Mouse (Mus musculus): ENCODE results near the gene Kdelc2. TPM values are rescaled to one million over a fixed set of nuclear protein-coding genes. Genes with fewer than 3 reads are reported as not detected.

Gene Kdelc2
- polyA plus RNA-seq, 2 experiments: 13.6 to 22.8 TPM

GRCm38 (mm10) chr9:53398388-53398700 lies 14.5 kb downstream of the Kdelc2 start:
- no peak for TF ChIP-seq POLR2A (IDR thresholded peaks at IDR 0.05; ENCODE audit: borderline replicate concordance, extremely low read depth, insufficient read depth, insufficient read length)
- 13% methylated on average over 5 of the region's 5 CpGs for WGBS
- Histone ChIP-seq H3K9ac (ENCODE audit: low read depth, low read length, severe bottlenecking) (no peak overlapping the region), H3K4me3 (replicated peaks; ENCODE audit: low read length) (no peak overlapping the region), H3K36me3 (ENCODE audit: control insufficient read depth, insufficient read depth, low read length) (no peaks in the 10 kb centered on the region; the same call in 1 of the 2 replicates), H3K27ac (replicated peaks; ENCODE audit: low read depth, low read length) (no peak overlapping the region), H3K4me1 (ENCODE audit: control insufficient read depth, insufficient read depth, low read length) (peaks cover 10% of the 10 kb centered on the region), H3K4me2 (replicated peaks; ENCODE audit: low read depth, low read length, severe bottlenecking) (no peak overlapping the region), H3K27me3 (ENCODE audit: control insufficient read depth, insufficient read depth, low read length) (no peaks in the 10 kb centered on the region), H3K9me3 (ENCODE audit: control insufficient read depth, low read length) (no peaks in the 10 kb centered on the region)
- no peak for ATAC-seq (ENCODE audit: low FRiP score, low read depth)
- peak; percentile 53 for DNase-seq (ENCODE audit: low spot score)

GRCm38 (mm10) chr9:53399537-53399936 lies 15.7 kb downstream of the Kdelc2 start:
- 96% methylated on average over 8 of the region's 8 CpGs for WGBS

GRCm38 (mm10) chr9:53400696-53401095 lies 16.9 kb downstream of the Kdelc2 start:
- Histone ChIP-seq H3K9me3 (ENCODE audit: control insufficient read depth, low read length) (no peaks in the 10 kb centered on the region), H3K9ac (ENCODE audit: low read depth, low read length, severe bottlenecking) (no peak overlapping the region), H3K4me1 (ENCODE audit: control insufficient read depth, insufficient read depth, low read length) (peaks cover 15% of the 10 kb centered on the region), H3K36me3 (ENCODE audit: control insufficient read depth, insufficient read depth, low read length) (no peaks in the 10 kb centered on the region; the same call in 1 of the 2 replicates), H3K27me3 (ENCODE audit: control insufficient read depth, insufficient read depth, low read length) (no peaks in the 10 kb centered on the region), H3K4me3 (replicated peaks; ENCODE audit: low read length) (no peak overlapping the region), H3K4me2 (replicated peaks; ENCODE audit: low read depth, low read length, severe bottlenecking) (no peak overlapping the region), H3K27ac (replicated peaks; ENCODE audit: low read depth, low read length) (no peak overlapping the region)
- no peak for TF ChIP-seq POLR2A (IDR thresholded peaks at IDR 0.05; ENCODE audit: borderline replicate concordance, extremely low read depth, insufficient read depth, insufficient read length)
- 55% methylated on average over 4 of the region's 4 CpGs for WGBS
- ATAC-seq (ENCODE audit: low FRiP score, low read depth) (no peak), DNase-seq (ENCODE audit: low spot score) (no peak)

More at GRCm38 (mm10) chr9:53399537-53399936, 15.7 kb downstream of the Kdelc2 start:
- H3K4me1 ChIP-seq (ENCODE audit: control insufficient read depth, insufficient read depth, low read length): peaks cover 13% of the 10 kb centered on the region
- TF ChIP-seq POLR2A (IDR thresholded peaks at IDR 0.05; ENCODE audit: borderline replicate concordance, extremely low read depth, insufficient read depth, insufficient read length): no peak
- no peak for ATAC-seq (ENCODE audit: low FRiP score, low read depth)
- no peaks in the 10 kb centered on the region for H3K27me3 ChIP-seq (ENCODE audit: control insufficient read depth, insufficient read depth, low read length)
- no peak overlapping the region for H3K4me3 ChIP-seq (replicated peaks; ENCODE audit: low read length)
- no peaks in the 10 kb centered on the region; the same call in 1 of the 2 replicates for H3K36me3 ChIP-seq (ENCODE audit: control insufficient read depth, insufficient read depth, low read length)
- H3K4me2 ChIP-seq (replicated peaks; ENCODE audit: low read depth, low read length, severe bottlenecking): no peak overlapping the region
- H3K9ac ChIP-seq (ENCODE audit: low read depth, low read length, severe bottlenecking): no peak overlapping the region
- no peak overlapping the region for H3K27ac ChIP-seq (replicated peaks; ENCODE audit: low read depth, low read length)
- no peak for DNase-seq (ENCODE audit: low spot score)
- no peaks in the 10 kb centered on the region for H3K9me3 ChIP-seq (ENCODE audit: control insufficient read depth, low read length)

- Histone ChIP-seq H3K4me3 (replicated peaks; ENCODE audit: low read length) (no peak overlapping the region), H3K4me1 (ENCODE audit: control insufficient read depth, insufficient read depth, low read length) (peaks cover 19% of the 10 kb centered on the region), H3K4me2 (replicated peaks; ENCODE audit: low read depth, low read length, severe bottlenecking) (no peak overlapping the region), H3K36me3 (ENCODE audit: control insufficient read depth, insufficient read depth, low read length) (no peaks in the 10 kb centered on the region; the same call in 1 of the 2 replicates), H3K27me3 (ENCODE audit: control insufficient read depth, insufficient read depth, low read length) (no peaks in the 10 kb centered on the region), H3K27ac (replicated peaks; ENCODE audit: low read depth, low read length) (no peak overlapping the region), H3K9me3 (ENCODE audit: control insufficient read depth, low read length) (no peaks in the 10 kb centered on the region), H3K9ac (ENCODE audit: low read depth, low read length, severe bottlenecking) (no peak overlapping the region)
- ATAC-seq (ENCODE audit: low FRiP score, low read depth) (no peak), DNase-seq (ENCODE audit: low spot score) (no peak)
- WGBS: 69% methylated on average over 8 of the region's 8 CpGs
- TF ChIP-seq POLR2A (IDR thresholded peaks at IDR 0.05; ENCODE audit: borderline replicate concordance, extremely low read depth, insufficient read depth, insufficient read length): no peak
Measured at GRCm38 (mm10) chr9:53401146-53401545, 17.3 kb downstream of the Kdelc2 start.

GRCm38 (mm10) chr9:53402291-53402711 lies 18.5 kb downstream of the Kdelc2 start, which contains the start of gene 4930550C14Rik:
4930550C14Rik (plus strand) TSS chr9:53402325.
- peak; percentile 72 for DNase-seq (ENCODE audit: low spot score)

More at GRCm38 (mm10) chr9:53402291-53402711, 18.5 kb downstream of the Kdelc2 start, which contains the start of gene 4930550C14Rik:
- 6% methylated on average over 11 of the region's 11 CpGs for WGBS
- no peaks in the 10 kb centered on the region for H3K27me3 ChIP-seq (ENCODE audit: control insufficient read depth, insufficient read depth, low read length)
- ATAC-seq (ENCODE audit: low FRiP score, low read depth): no peak
- no peak for TF ChIP-seq POLR2A (IDR thresholded peaks at IDR 0.05; ENCODE audit: borderline replicate concordance, extremely low read depth, insufficient read depth, insufficient read length)
- peak within 1 kb of the TSS; percentile 49 for H3K4me2 ChIP-seq (replicated peaks; ENCODE audit: low read depth, low read length, severe bottlenecking)
- H3K27ac ChIP-seq (replicated peaks; ENCODE audit: low read depth, low read length): peak within 1 kb of the TSS; percentile 54; the same call in 1 of the 2 replicates
- no peaks in the 10 kb centered on the region for H3K9me3 ChIP-seq (ENCODE audit: control insufficient read depth, low read length)
- peaks cover 19% of the 10 kb centered on the region for H3K4me1 ChIP-seq (ENCODE audit: control insufficient read depth, insufficient read depth, low read length)
- H3K36me3 ChIP-seq (ENCODE audit: control insufficient read depth, insufficient read depth, low read length): no peaks in the 10 kb centered on the region; the same call in 1 of the 2 replicates
- peak within 1 kb of the TSS; percentile 34; the same call in 1 of the 2 replicates for H3K9ac ChIP-seq (ENCODE audit: low read depth, low read length, severe bottlenecking)
- peak within 1 kb of the TSS; percentile 18 for H3K4me3 ChIP-seq (replicated peaks; ENCODE audit: low read length)
